35 mouse cellular contexts compared by ENCODE assay signal in the genomic region with DNA sequence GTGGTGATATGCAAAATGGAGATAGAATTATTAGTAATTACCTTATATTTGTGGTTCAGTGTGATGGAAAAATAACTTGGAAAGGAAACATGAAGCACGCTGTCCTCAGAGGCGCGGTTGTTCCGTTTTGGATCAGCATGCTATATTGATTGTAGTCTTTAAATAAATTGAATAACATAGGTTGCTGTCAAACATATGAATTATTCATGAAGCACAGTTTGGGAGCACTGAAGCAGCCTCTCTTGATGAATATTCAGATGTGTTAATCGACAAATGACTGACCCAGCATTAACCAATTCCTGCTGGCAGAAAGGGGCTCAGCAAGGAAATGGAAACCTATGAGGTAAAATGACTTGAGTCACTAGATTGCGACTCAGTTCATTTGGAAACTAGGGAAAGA. TPM values are rescaled to one million over a fixed set of nuclear protein-coding genes. Genes with fewer than 3 reads are reported as not detected.
DNase-seq lines count a peak whose midpoint lies in the region; ATAC-seq and TF ChIP-seq lines count a peak whose summit lies in the region.
"Had no signal": no experiment of that assay in that cellular context is flagged by ENCODE, and none has a peak within 500 bp of the region (broad histone marks: within the 10 kb centered on the region; RNA-seq: fewer than 3 reads in every experiment).

No protein-coding gene starts in this region.

- H3K9me3 ChIP-seq in hindbrain, embryonic 14.5 days (ENCODE audit: control insufficient read depth, low read length) = no peaks in the 10 kb centered on the region
- H3K9me3 ChIP-seq in hindbrain, embryonic 16.5 days (ENCODE audit: control insufficient read depth, low read length) = no peaks in the 10 kb centered on the region
- no peaks in the 10 kb centered on the region for H3K9me3 ChIP-seq in forebrain, embryonic 12.5 days
- no peaks in the 10 kb centered on the region for H3K9me3 ChIP-seq in forebrain, postnatal 0 days (ENCODE audit: low read length)
- H3K9me3 ChIP-seq: heart, embryonic 13.5 days; hindbrain, embryonic 10.5 days; kidney, embryonic 15.5 days; liver, embryonic 15.5 days; neural tube, embryonic 13.5 days had no signal

- peak; percentile 43 for DNase-seq in hindbrain, embryonic 14.5 days (ENCODE audit: low spot score)
- DNase-seq in brain, embryonic 14.5 days (ENCODE audit: low read depth) = peak; percentile 79
- peak; percentile 11 for DNase-seq in forebrain, postnatal 0 days
- DNase-seq in heart, adult 11 months = no peak
- DNase-seq: adrenal gland, postnatal 36 days; B cell, adult 2 months; cerebellum, adult 2 months; cerebellum, postnatal 14 days; gastrocnemius, adult 2 months; gastrocnemius, postnatal 36 days; heart, adult 2 months; heart, postnatal 10 days; kidney, adult 18-20 months; kidney, postnatal 25 days; lung, embryonic 14.5 days had no signal

- ATAC-seq in hindbrain, embryonic 14.5 days (ENCODE audit: low FRiP score) = no peak
- no peak for ATAC-seq in hindbrain, embryonic 16.5 days
- peak; percentile 71; the same call in 1 of the 2 replicates for ATAC-seq in forebrain, embryonic 12.5 days (ENCODE audit: low FRiP score)
- ATAC-seq in forebrain, postnatal 0 days = peak; percentile 20; the same call in 1 of the 2 replicates

- H3K4me1 ChIP-seq in hindbrain, embryonic 14.5 days (replicated peaks; ENCODE audit: control insufficient read depth, insufficient read depth, low read length) = no peaks in the 10 kb centered on the region
- H3K4me1 ChIP-seq in hindbrain, embryonic 16.5 days (ENCODE audit: control insufficient read depth, insufficient read depth, low read depth, low read length) = no peaks in the 10 kb centered on the region
- H3K4me1 ChIP-seq in forebrain, embryonic 12.5 days = no peaks in the 10 kb centered on the region; the same call in 1 of the 2 replicates
- no peaks in the 10 kb centered on the region for H3K4me1 ChIP-seq in forebrain, postnatal 0 days (ENCODE audit: insufficient read depth)
- H3K4me1 ChIP-seq: heart, embryonic 13.5 days; hindbrain, embryonic 10.5 days; kidney, embryonic 15.5 days; limb, embryonic 12.5 days; midbrain, embryonic 12.5 days had no signal

- 34% methylated on average over 6 of the region's 6 CpGs for WGBS in hindbrain, embryonic 14.5 days
- WGBS in hindbrain, embryonic 16.5 days = 33% methylated on average over 6 of the region's 6 CpGs
- WGBS in forebrain, embryonic 12.5 days = 49% methylated on average over 6 of the region's 6 CpGs
- WGBS in forebrain, postnatal 0 days = 18% methylated on average over 6 of the region's 6 CpGs

- no peak for TF ChIP-seq POLR2A in brain, embryonic 14.5 days (IDR thresholded peaks at IDR 0.05; ENCODE audit: borderline replicate concordance, extremely low read depth, insufficient read depth, insufficient read length, poor library complexity, severe bottlenecking)

- no peak overlapping the region for H3K27ac ChIP-seq in hindbrain, embryonic 14.5 days
- no peak overlapping the region for H3K27ac ChIP-seq in hindbrain, embryonic 16.5 days (ENCODE audit: low read depth, low read length)
- no peak overlapping the region for H3K27ac ChIP-seq in forebrain, embryonic 12.5 days
- H3K27ac ChIP-seq in forebrain, postnatal 0 days (ENCODE audit: low read depth, low read length) = no peak overlapping the region
- H3K27ac ChIP-seq: gastrocnemius, adult 2 months; heart, adult 2 months; heart, embryonic 13.5 days; hindbrain, embryonic 10.5 days; kidney, embryonic 15.5 days; limb, embryonic 12.5 days; liver, embryonic 15.5 days; midbrain, embryonic 12.5 days; neural tube, embryonic 13.5 days had no signal

- H3K4me3 ChIP-seq in hindbrain, embryonic 14.5 days (replicated peaks; ENCODE audit: low read length) = no peak overlapping the region
- H3K4me3 ChIP-seq in hindbrain, embryonic 16.5 days (ENCODE audit: low read length) = no peak overlapping the region
- no peak overlapping the region for H3K4me3 ChIP-seq in forebrain, embryonic 12.5 days (replicated peaks)
- no peak overlapping the region for H3K4me3 ChIP-seq in forebrain, postnatal 0 days (ENCODE audit: low read depth, low read length)
- H3K4me3 ChIP-seq: gastrocnemius, adult 2 months; heart, adult 2 months; heart, embryonic 13.5 days; hindbrain, embryonic 10.5 days; kidney, embryonic 15.5 days; limb, embryonic 12.5 days; liver, embryonic 15.5 days; midbrain, embryonic 12.5 days; myocyte; neural tube, embryonic 13.5 days had no signal

- H3K27me3 ChIP-seq in hindbrain, embryonic 14.5 days (ENCODE audit: control insufficient read depth, insufficient read depth, low read length) = no peaks in the 10 kb centered on the region
- no peaks in the 10 kb centered on the region for H3K27me3 ChIP-seq in hindbrain, embryonic 16.5 days (replicated peaks; ENCODE audit: control insufficient read depth, insufficient read depth, low read length)
- H3K27me3 ChIP-seq in forebrain, embryonic 12.5 days = no peaks in the 10 kb centered on the region
- H3K27me3 ChIP-seq in forebrain, postnatal 0 days (ENCODE audit: insufficient read depth, low read length) = no peaks in the 10 kb centered on the region
- H3K27me3 ChIP-seq: heart, embryonic 13.5 days; kidney, embryonic 15.5 days; limb, embryonic 12.5 days; midbrain, embryonic 12.5 days; neural tube, embryonic 13.5 days had no signal

- H3K4me2 ChIP-seq in hindbrain, embryonic 14.5 days (replicated peaks) = no peak overlapping the region
- H3K4me2 ChIP-seq in hindbrain, embryonic 16.5 days (ENCODE audit: low read length) = no peak overlapping the region
- no peak overlapping the region for H3K4me2 ChIP-seq in forebrain, embryonic 12.5 days
- H3K4me2 ChIP-seq in forebrain, postnatal 0 days (ENCODE audit: low read depth) = no peak overlapping the region
- H3K4me2 ChIP-seq: heart, embryonic 13.5 days; kidney, embryonic 15.5 days; limb, embryonic 12.5 days; liver, embryonic 15.5 days; lung, embryonic 14.5 days; midbrain, embryonic 12.5 days; neural tube, embryonic 13.5 days had no signal

- no peaks in the 10 kb centered on the region for H3K36me3 ChIP-seq in hindbrain, embryonic 14.5 days (replicated peaks; ENCODE audit: control insufficient read depth, insufficient read depth)
- H3K36me3 ChIP-seq in hindbrain, embryonic 16.5 days (ENCODE audit: control insufficient read depth, insufficient read depth, low read length) = no peaks in the 10 kb centered on the region
- H3K36me3 ChIP-seq in forebrain, embryonic 12.5 days (replicated peaks) = no peaks in the 10 kb centered on the region
- no peaks in the 10 kb centered on the region for H3K36me3 ChIP-seq in forebrain, postnatal 0 days (ENCODE audit: insufficient read depth)
- H3K36me3 ChIP-seq: heart, embryonic 13.5 days; hindbrain, embryonic 10.5 days; kidney, embryonic 15.5 days; limb, embryonic 12.5 days; liver, embryonic 15.5 days; midbrain, embryonic 12.5 days; neural tube, embryonic 13.5 days had no signal

- H3K9ac ChIP-seq in hindbrain, embryonic 14.5 days = no peak overlapping the region
- H3K9ac ChIP-seq in hindbrain, embryonic 16.5 days (ENCODE audit: low read depth, low read length) = no peak overlapping the region
- no peak overlapping the region for H3K9ac ChIP-seq in forebrain, embryonic 12.5 days
- H3K9ac ChIP-seq in forebrain, postnatal 0 days = no peak overlapping the region
- H3K9ac ChIP-seq: heart, embryonic 13.5 days; kidney, embryonic 15.5 days; limb, embryonic 12.5 days; liver, embryonic 15.5 days; lung, embryonic 14.5 days; midbrain, embryonic 12.5 days; neural tube, embryonic 13.5 days had no signal

- TF ChIP-seq CTCF in brain, embryonic 14.5 days (IDR thresholded peaks at IDR 0.05; ENCODE audit: borderline replicate concordance, extremely low read depth, insufficient read depth, insufficient read length) = no peak
- no peak for TF ChIP-seq CTCF in forebrain, postnatal 0 days (IDR thresholded peaks at IDR 0.05; ENCODE audit: low read depth)

RNA-seq across cellular contexts. Expression of a gene that starts 29.8 kb away (rescaled TPM):
- polyA plus RNA-seq in hindbrain, embryonic 14.5 days (2014; fragmentation: Nextera tagmentation; extraction: Ambion mirVana) = 22.9 and 23.3 TPM in 2 replicates
- 14.3 and 16.9 TPM in 2 replicates for polyA plus RNA-seq in hindbrain, embryonic 16.5 days (2015; fragmentation: Nextera tagmentation; extraction: Ambion mirVana)
- polyA plus RNA-seq in brain, embryonic 14.5 days (2012; rRNA removed) = 13.9 and 17.2 TPM in 2 replicates
- polyA plus RNA-seq in forebrain, embryonic 12.5 days (2016; fragmentation: Nextera tagmentation; extraction: Ambion mirVana) = 26.0 and 26.5 TPM in 2 replicates
- total RNA-seq in forebrain, postnatal 0 days (2014; rRNA removed) = 26.9 and 41.3 TPM in 2 replicates
- 11.0 and 15.0 TPM in 2 replicates for polyA plus RNA-seq in forebrain, postnatal 0 days (2015; fragmentation: Nextera tagmentation; extraction: Ambion mirVana)

RNA-seq across cellular contexts. Expression of a gene that starts 58.4 kb away (rescaled TPM):
- not detected in 2 replicates for polyA plus RNA-seq in hindbrain, embryonic 14.5 days (2014; fragmentation: Nextera tagmentation; extraction: Ambion mirVana)
- polyA plus RNA-seq in hindbrain, embryonic 16.5 days (2015; fragmentation: Nextera tagmentation; extraction: Ambion mirVana) = not detected in 2 replicates
- not detected in 2 replicates for polyA plus RNA-seq in brain, embryonic 14.5 days (2012; rRNA removed)
- polyA plus RNA-seq in forebrain, embryonic 12.5 days (2016; fragmentation: Nextera tagmentation; extraction: Ambion mirVana) = not detected in 2 replicates
- not detected in 2 replicates for total RNA-seq in forebrain, postnatal 0 days (2014; rRNA removed)
- not detected in 2 replicates for polyA plus RNA-seq in forebrain, postnatal 0 days (2015; fragmentation: Nextera tagmentation; extraction: Ambion mirVana)
- total RNA-seq: adrenal gland, adult 18-20 months; adrenal gland, postnatal 36 days; gastrocnemius, adult 2 months; gastrocnemius, postnatal 36 days; heart, adult 2 months; heart, postnatal 10 days; layer of hippocampus, adult 18-20 months; layer of hippocampus, postnatal 10 days; left cerebral cortex, adult 18-20 months; left cerebral cortex, postnatal 25 days; liver, adult 2 months; megakaryocyte progenitor cell, adult 5-6 weeks had no signal
- polyA plus RNA-seq: cerebellum, adult 2 months; cortical plate, adult 2 months; heart, adult 2 months; heart, embryonic 13.5 days; hindbrain, embryonic 10.5 days; intestine, embryonic 14.5 days; kidney, embryonic 15.5 days; limb, embryonic 12.5 days; liver, adult 2 months; liver, embryonic 15.5 days; lung, embryonic 14.5 days; midbrain, embryonic 12.5 days; myocyte; neural tube, embryonic 13.5 days; thymus, postnatal 0 days had no signal

Comparison
In these comparisons a context has a peak if more than half of its experiments do, and no peak if none do; other contexts are left out.
1. ATAC-seq: peak in forebrain, embryonic 12.5 days (single experiment) and forebrain, postnatal 0 days (single experiment); none in hindbrain, embryonic 14.5 days (single experiment) and hindbrain, embryonic 16.5 days (single experiment).